Mouse (Mus musculus) layer of hippocampus, adult 18-20 months (tissue): Measurements from ENCODE around the gene Aldh3b1. TPM values are rescaled to one million over a fixed set of nuclear protein-coding genes. Genes with fewer than 3 reads are reported as not detected.
A peak's percentile ranks its signal among the peaks of the same experiment; 100 is the strongest.

Experiments used
- DNase-seq, 2 experiments: peaks; one replicate each; pipeline ENCODE4 v3.0.0; 2022; ENCODE audit warnings: low spot score in 2 of 2
- total RNA-seq, 2 experiments: library from RNA; stranded (reverse); gene quantifications; 2 replicates each; pipeline ENCODE4 v1.2.3; 2021

Gene Aldh3b1
- total RNA-seq, 2 experiments from 2014 or later: 3.2 to 3.5 TPM

GRCm38 (mm10) chr19:3913692-3914091, 15.9 kb downstream of the Aldh3b1 start:
- DNase-seq: no peak

DNA sequence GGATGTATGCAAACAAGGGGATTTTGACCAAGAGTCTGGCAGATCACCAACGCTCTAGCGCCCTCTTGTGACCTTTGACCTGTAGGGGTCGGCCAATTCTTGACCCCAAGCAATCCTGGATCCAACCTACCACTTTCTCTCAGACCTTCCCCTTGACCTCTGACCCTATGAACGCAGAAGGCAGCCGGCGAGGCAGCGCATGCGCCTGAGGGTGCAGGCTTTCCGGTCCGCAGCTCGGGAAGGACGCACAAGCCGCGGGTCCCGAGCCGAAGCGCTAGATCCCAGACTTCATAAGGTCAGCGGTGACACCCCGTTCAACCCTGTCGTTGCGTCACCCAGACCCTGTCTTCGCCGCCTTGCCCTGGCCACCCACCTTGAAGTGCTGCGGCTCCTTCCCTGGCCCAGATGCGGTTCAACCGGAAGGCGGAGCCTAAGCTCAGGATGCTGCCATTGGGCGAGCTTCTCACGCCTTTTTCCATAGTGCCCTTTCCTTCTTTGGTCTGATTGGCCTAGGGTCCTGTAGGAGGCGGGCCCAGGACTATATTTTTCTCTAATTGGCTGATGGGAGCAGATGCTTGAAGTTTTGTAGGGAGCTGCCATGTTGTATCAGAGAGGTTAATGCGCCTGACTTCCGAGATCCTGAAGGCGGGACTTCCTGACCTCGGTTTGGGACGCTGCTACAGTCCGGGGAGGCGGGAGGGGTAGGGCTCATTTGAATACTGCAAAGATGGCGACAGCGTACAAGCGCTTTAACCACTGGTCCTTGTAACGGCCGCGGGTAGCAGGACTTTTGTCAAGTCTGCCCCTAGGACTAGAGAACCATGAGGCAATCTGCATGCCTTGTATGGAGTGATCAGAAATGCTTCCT, 17.0 kb downstream of the Aldh3b1 start, which contains the start of gene Ndufs8:
Gene Ndufs8, minus strand, starts transcription at position 438 of the 868 bp plus-strand sequence.
- peak; percentile 96 to 97 for DNase-seq

- no peak for DNase-seq
Measured at GRCm38 (mm10) chr19:3910206-3910605, 19.4 kb downstream of the Aldh3b1 start.

GRCm38 (mm10) chr19:3907876-3908660, 21.5 kb downstream of the Aldh3b1 start:
- DNase-seq: no peak

DNA sequence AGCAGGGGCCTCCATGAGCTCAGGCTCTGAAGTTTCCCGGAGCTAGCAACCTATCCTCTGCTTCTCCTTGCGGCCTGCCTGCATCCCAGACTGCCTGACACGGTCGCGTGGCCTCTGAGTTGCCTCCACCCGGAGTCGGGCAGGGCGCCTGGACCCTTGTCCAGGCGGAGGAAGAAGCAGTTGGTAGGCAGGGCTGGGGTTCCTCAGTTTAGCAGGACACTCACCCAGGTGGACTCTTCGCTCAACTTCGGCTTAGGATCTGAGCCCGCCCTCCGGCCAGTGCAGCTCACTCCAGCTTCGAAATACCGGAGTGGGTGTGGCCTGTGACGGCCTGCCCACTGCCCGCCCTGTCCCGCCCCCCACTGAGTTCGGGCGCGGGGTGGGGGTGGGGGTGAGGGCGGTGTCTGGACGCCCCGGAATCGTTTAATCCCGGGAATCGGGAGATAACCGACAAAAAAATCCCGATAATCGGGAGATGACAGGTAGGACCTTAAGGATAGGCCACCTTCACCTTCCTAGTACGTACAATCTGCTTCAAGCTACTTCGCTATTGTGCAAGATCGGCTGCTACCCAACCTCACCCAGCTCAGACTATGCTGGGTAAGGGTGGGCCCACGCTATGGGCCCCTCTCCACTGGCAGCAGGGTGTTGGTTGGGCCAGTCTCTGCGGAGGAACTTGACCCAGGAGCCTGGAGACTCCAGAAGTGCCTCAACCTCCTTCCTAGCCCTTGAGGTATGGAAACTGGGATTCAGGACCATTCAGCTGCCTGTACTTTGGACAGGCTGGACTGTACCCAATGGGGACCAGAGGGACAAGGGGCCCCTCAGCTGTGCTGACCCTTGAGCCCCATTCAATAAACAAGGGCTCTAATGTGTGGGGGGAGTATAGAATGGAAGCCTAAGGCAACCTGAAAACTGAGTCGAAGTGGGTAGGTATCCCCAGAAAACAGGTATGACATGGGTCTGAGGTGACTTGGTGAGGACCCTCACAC, 22.5 kb downstream of the Aldh3b1 start, which contains the start of gene Tcirg1:
Gene Tcirg1, minus strand, starts transcription at position 339 of the 992 bp plus-strand sequence.
- peak; percentile 50 to 65 for DNase-seq

- no peak for DNase-seq
Measured at GRCm38 (mm10) chr19:3906326-3906725, 23.3 kb downstream of the Aldh3b1 start.

GRCm38 (mm10) chr19:3905261-3905969, 24.2 kb downstream of the Aldh3b1 start:
- DNase-seq: no peak

DNA sequence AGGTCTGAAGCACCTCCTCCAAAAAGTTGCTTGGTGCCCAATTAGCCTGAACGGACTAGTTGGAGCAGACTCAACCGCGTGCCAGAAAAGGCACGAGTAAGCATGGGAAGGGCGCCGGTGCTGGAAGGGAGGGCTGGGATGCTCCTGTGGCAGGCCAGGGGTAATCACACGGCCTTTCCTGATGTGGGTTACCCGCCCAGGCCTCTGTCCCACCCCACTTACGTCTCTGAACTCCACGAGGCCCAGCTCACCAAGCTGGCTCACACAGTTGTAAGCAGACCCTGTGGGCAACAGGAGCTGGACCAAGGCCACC, 25.3 kb downstream of the Aldh3b1 start:
- no peak for DNase-seq

DNA sequence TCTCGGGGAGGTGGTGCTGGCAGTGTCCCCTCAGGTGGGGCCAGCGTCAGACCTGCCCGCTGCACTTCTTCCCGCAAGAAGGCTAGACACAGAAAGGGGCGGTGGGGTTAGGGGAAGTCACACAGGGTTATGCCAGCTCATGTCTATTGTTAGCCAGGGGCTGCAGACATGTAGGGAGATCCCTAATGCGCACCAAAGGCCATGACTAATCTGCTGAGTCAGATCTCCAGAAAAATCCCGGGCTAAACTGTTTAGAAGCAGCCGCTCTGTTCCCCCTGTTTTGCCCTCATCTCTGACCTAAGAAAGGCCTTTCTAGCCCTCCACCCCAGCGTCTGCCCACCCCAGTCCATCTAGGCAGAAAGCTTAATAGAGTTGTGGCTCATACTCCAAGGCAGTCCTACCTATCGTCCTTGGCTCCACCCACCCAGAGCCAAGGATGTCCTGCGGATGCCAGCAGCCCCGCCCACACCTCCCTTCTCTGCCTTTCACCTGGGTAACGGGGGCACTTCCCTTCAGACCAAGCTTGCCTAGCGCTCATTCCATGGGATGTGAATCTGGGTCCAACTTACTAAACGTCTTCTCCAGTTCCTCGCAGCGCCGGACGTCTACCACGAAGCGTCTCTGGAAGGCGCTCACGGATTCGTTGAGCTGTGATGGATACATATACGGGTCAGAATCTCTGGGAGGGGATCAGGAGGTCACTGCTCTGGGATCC, 25.8 kb downstream of the Aldh3b1 start:
- no peak for DNase-seq

DNA sequence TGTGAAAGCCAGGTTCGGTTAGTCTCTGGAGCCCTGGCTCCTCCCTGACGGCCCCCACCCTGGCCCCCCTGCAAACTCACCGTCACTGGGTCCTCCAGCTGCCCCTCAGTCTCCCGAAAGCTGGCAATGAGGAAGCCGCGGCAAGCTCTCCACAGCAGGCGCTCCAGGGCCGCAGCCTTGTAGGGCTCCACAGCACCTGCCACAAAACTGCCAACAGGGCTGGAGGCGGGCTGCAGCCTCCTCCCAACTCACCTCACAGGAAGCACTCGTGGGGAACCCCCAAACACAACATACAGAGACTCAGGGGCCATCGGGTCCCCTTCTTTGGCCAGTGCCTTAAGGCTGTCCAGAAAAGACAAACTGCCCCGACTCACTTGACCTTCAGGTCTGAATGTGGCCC, 26.6 kb downstream of the Aldh3b1 start:
- no peak for DNase-seq

DNA sequence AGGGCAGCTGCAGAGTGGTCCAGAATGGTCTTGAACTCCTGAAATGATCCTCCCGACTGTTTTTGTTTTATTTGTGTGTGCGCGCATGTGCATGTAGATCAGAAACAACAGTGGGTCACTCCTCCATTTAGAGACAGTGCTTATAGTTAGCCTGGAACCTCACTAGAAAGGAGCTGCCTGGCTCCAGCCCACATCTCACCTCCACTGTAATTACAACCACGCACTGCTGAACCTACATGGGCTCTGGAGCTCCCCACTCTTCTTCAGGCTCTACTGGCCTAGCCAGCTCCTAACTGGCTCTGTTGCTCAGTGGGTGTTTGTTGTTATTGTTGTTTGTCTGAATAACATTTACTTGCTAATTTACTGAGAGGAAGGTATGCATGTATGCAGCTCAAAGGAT, 30.0 kb downstream of the Aldh3b1 start:
- no peak for DNase-seq

DNA sequence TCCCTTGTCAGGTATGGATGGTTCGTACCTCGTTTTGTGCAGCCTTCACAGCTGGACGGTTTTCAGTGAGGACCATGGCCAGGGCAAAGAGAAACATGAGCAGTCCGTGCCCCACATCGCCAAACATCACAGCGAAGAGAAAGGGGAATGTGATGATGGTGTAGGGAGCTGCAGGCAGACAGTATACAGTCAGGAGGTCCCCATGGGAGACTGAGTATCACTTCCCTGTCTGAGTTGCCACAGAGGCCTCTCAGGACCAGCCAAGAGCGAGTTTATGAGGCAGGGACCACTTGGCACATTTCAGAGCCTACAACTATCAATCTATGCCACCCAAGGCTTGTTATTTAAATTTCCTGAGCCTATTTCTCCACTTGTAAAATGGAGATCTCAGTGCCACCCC, 30.7 kb downstream of the Aldh3b1 start:
- DNase-seq: no peak

- no peak for DNase-seq
Measured at GRCm38 (mm10) chr19:3897557-3897956, 32.1 kb downstream of the Aldh3b1 start.

DNA sequence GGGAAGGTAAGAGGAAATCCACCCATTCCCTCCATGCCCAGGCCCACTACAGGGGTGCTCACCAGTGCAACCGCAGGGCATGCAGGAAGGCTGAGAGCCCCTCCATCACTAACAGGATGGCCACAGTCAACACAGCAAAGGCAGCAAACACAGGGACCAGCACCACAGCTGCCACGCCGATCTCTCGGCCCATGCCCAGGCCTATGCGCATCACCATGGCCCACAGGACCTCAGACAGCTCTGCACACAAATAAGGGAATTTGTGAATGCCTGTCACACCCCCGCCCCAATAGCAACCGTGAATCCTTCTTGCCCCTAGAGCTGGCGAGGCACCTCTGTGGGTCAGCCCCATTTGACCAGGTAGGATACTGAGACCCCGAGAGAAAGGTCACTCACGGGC, 33.4 kb downstream of the Aldh3b1 start:
- DNase-seq: no peak

- DNase-seq: no peak
Measured at GRCm38 (mm10) chr19:3895171-3895631, 34.4 kb downstream of the Aldh3b1 start.

DNA sequence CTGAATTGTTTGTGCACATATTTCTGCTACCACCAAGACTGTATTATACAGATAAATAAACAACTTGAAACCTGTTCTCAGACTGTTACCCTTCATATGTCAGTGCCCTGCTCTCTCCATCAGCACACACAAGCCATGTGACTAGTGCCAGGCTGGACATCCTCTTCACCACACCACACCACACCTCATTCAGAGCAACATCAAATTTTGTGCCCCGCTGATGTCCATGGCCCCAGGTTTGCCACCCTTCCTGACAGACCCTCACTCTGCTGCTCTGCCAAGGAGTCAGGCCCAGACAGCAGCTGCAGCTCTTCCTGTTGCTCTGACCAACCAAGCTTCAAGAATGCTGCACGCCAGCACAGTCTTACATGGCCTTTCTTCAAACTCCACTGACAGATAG, 35.3 kb downstream of the Aldh3b1 start:
- DNase-seq: no peak

GRCm38 (mm10) chr19:3893545-3894116, 36.0 kb downstream of the Aldh3b1 start:
- DNase-seq: no peak

DNA sequence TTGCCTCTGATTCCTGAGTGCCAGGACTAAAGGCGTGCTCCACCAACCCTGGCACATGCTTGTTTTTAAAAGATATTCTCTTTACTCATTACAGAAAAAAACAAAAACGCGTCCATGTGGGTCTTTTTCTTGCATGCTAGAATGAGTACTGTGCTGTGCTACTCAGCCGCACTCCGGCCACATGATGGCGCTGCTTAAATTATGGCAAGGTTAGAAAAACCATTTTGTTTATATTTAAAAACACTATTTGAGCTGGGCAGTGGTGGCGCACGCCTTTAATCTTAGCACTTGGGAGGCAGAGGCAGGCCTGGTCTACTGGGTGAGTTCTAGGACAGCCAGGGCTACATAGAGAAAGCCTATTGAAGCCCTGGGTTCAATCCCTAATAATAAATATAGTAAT, 39.4 kb downstream of the Aldh3b1 start:
- no peak for DNase-seq

DNA sequence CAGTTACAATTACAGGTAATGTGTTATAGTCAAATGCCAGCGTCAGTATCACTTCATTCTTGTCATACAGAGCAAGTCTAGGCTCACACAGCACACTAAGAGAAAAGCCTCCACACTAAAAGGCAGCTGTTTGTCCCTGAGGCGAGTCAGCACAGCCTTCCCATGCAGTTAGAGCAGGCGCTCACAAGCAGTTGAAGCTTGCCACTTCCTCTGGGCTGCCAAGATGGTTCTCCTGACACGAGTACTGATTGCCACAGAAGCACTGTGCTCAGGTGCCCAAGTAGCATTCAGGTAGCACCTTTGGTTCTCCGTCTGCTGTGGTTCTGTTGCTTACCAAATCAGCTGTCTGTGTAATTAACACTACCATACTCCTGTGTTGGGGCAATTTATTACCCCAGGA, 40.5 kb downstream of the Aldh3b1 start:
- no peak for DNase-seq
